Comparison of ENCODE assay signal across 8 mouse cellular contexts in the genomic region with DNA sequence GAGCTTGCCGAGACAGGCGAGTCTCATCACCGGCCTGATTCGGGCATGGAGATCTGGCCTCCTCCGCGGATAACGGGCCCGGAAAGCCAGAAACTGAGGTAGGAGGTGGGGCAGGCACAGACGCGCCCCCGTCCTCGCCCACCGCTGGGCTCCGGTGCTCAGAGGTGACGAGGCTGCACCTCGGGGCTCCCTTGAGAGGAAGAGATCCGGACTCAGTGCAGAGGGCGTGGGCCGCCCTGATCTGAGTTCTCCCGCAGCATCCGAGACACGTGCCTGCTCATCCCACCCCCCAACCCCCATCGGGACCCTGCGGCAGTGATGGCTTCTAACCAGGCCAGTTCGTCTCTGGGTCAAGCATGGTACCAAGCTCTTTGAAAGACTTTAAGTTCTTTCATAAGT. TPM values are rescaled to one million over a fixed set of nuclear protein-coding genes. Genes with fewer than 3 reads are reported as not detected.
DNase-seq lines count a peak whose midpoint lies in the region; ATAC-seq lines count a peak whose summit lies in the region.

No protein-coding gene starts in this region.

- peaks cover 14% of the 10 kb centered on the region for H3K4me1 ChIP-seq in embryonic facial prominence, embryonic 12.5 days
- H3K4me1 ChIP-seq in intestine, embryonic 16.5 days (ENCODE audit: control insufficient read depth, insufficient read depth, low read length), result peaks cover 18% of the 10 kb centered on the region
- peaks cover 52% of the 10 kb centered on the region for H3K4me1 ChIP-seq in neural tube, embryonic 13.5 days (replicated peaks)

- H3K27ac ChIP-seq in embryonic facial prominence, embryonic 12.5 days, result 0 out of 2 replicates have a peak overlapping the region, but pooled peaks have one; percentile 17
- no peak overlapping the region for H3K27ac ChIP-seq in intestine, embryonic 16.5 days (ENCODE audit: low read length)
- H3K27ac ChIP-seq in neural tube, embryonic 13.5 days (replicated peaks), result peak overlapping the region; percentile 65; the same call in 1 of the 2 replicates

- H3K4me3 ChIP-seq in embryonic facial prominence, embryonic 12.5 days, result peak overlapping the region; percentile 94
- peak overlapping the region; percentile 97 for H3K4me3 ChIP-seq in intestine, embryonic 16.5 days (ENCODE audit: low read length)
- H3K4me3 ChIP-seq in neural tube, embryonic 13.5 days, result peak overlapping the region; percentile 97

- peak overlapping the region; percentile 89 for H3K9ac ChIP-seq in embryonic facial prominence, embryonic 12.5 days
- peak overlapping the region; percentile 86 for H3K9ac ChIP-seq in intestine, embryonic 16.5 days (ENCODE audit: low read depth, low read length)
- peak overlapping the region; percentile 87 for H3K9ac ChIP-seq in neural tube, embryonic 13.5 days

- intact Hi-C loops in left cerebral cortex, postnatal 4 days (cut with DNase I), result no loop called here

- peak; percentile 26 for ATAC-seq in embryonic facial prominence, embryonic 12.5 days (ENCODE audit: insufficient number of reproducible peaks, insufficient read depth, low FRiP score, low TSS enrichment)
- ATAC-seq in intestine, embryonic 16.5 days, result no peak
- ATAC-seq in neural tube, embryonic 13.5 days (ENCODE audit: low read depth), result peak; percentile 36

- under 1% methylated on average over 25 of the region's 25 CpGs for whole genome bisulfite sequencing in embryonic facial prominence, embryonic 12.5 days
- WGBS in intestine, embryonic 16.5 days, result under 1% methylated on average over 25 of the region's 25 CpGs
- under 1% methylated on average over 25 of the region's 25 CpGs for WGBS in neural tube, embryonic 13.5 days

- H3K36me3 ChIP-seq in embryonic facial prominence, embryonic 12.5 days, result peaks cover 41% of the 10 kb centered on the region
- 0 out of 2 replicates have a peak, but pooled peaks cover 3% of the 10 kb centered on the region for H3K36me3 ChIP-seq in intestine, embryonic 16.5 days (ENCODE audit: control insufficient read depth, insufficient read depth, low read length)
- H3K36me3 ChIP-seq in neural tube, embryonic 13.5 days, result peaks cover 64% of the 10 kb centered on the region

- DNase-seq in left cerebral cortex, postnatal 4 days, result peak; percentile 39
- DNase-seq in left cerebral cortex, adult 9 months (ENCODE audit: low spot score in 2 of 2), result no peak
- DNase-seq in cerebellum, adult 9-10 months, result no peak
- no peak for DNase-seq in left cerebral cortex, adult 11 months (ENCODE audit: low spot score)
- no peak for DNase-seq in spleen, adult 18-20 months

- no peaks in the 10 kb centered on the region for H3K27me3 ChIP-seq in embryonic facial prominence, embryonic 12.5 days
- no peaks in the 10 kb centered on the region for H3K27me3 ChIP-seq in intestine, embryonic 16.5 days (replicated peaks; ENCODE audit: control insufficient read depth, insufficient read depth, low read length)
- no peaks in the 10 kb centered on the region for H3K27me3 ChIP-seq in neural tube, embryonic 13.5 days

- H3K9me3 ChIP-seq in embryonic facial prominence, embryonic 12.5 days, result no peaks in the 10 kb centered on the region
- no peaks in the 10 kb centered on the region for H3K9me3 ChIP-seq in intestine, embryonic 16.5 days (ENCODE audit: control insufficient read depth, low read length)
- H3K9me3 ChIP-seq in neural tube, embryonic 13.5 days, result no peaks in the 10 kb centered on the region

- peak overlapping the region; percentile 74 for H3K4me2 ChIP-seq in embryonic facial prominence, embryonic 12.5 days (replicated peaks)
- peak overlapping the region; percentile 72 for H3K4me2 ChIP-seq in intestine, embryonic 16.5 days (ENCODE audit: low read depth, low read length)
- H3K4me2 ChIP-seq in neural tube, embryonic 13.5 days, result peak overlapping the region; percentile 87

RNA-seq across cellular contexts. Expression of gene Pin1, which starts 0.4 kb away (rescaled TPM):
- total RNA-seq in left cerebral cortex, postnatal 4 days (2021), result 10 to 100 TPM; 27.0 to 28.4 TPM
- 50.8 and 51.6 TPM in 2 replicates for polyA plus RNA-seq in embryonic facial prominence, embryonic 12.5 days (2016; fragmentation: Nextera tagmentation; extraction: Ambion mirVana)
- polyA plus RNA-seq in intestine, embryonic 16.5 days (2015; fragmentation: Nextera tagmentation; extraction: Ambion mirVana), result 42.0 and 45.4 TPM in 2 replicates
- 55.4 and 58.9 TPM in 2 replicates for polyA plus RNA-seq in neural tube, embryonic 13.5 days (2015; fragmentation: Nextera tagmentation; extraction: Ambion mirVana)

RNA-seq across cellular contexts. Expression of gene Fbxl12, which starts 7.7 kb away (rescaled TPM):
- total RNA-seq in left cerebral cortex, postnatal 4 days (2021), result 10 to 100 TPM; 21.9 to 25.4 TPM
- polyA plus RNA-seq in embryonic facial prominence, embryonic 12.5 days (2016; fragmentation: Nextera tagmentation; extraction: Ambion mirVana), result 20.1 and 21.5 TPM in 2 replicates
- polyA plus RNA-seq in intestine, embryonic 16.5 days (2015; fragmentation: Nextera tagmentation; extraction: Ambion mirVana), result 16.5 and 17.3 TPM in 2 replicates
- polyA plus RNA-seq in neural tube, embryonic 13.5 days (2015; fragmentation: Nextera tagmentation; extraction: Ambion mirVana), result 16.0 and 16.2 TPM in 2 replicates

RNA-seq across cellular contexts. Expression of gene Ubl5, which starts 9.6 kb away (rescaled TPM):
- 100 to 1,000 TPM; 298 to 308 TPM for total RNA-seq in left cerebral cortex, postnatal 4 days (2021)
- 409 and 415 TPM in 2 replicates for polyA plus RNA-seq in embryonic facial prominence, embryonic 12.5 days (2016; fragmentation: Nextera tagmentation; extraction: Ambion mirVana)
- 356 and 361 TPM in 2 replicates for polyA plus RNA-seq in intestine, embryonic 16.5 days (2015; fragmentation: Nextera tagmentation; extraction: Ambion mirVana)
- 479 and 545 TPM in 2 replicates for polyA plus RNA-seq in neural tube, embryonic 13.5 days (2015; fragmentation: Nextera tagmentation; extraction: Ambion mirVana)
